Mouse (Mus musculus): ENCODE measurements at regions not wholly inside any gene's neighbourhood (a gene's known extent, or its start where the extent isn't known, plus 50 kb on each side); places are given as distances from the start of the nearest gene placed in this dataset.

DNA sequence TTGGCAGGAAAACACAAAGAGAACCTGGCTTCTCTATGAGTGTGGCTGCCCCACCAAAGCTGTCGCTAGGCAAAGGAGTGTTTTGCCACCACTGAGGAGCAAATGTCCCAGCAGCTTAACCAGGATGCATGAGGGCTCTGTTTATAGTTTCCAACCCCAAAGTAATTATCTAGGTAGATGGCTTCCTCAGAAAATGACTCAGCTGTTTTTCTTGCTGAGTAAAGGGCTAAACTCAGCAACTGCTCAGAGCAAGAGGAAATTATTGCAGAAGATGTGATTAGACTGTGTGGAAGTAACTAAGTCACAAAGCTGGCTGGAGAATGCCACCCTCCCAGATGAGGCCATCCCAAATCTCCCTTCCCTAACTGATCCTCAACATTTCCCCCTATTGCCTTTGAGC is 2211.2 kb upstream of the Gm7489 start:
- WGBS (ENCODE audit: insufficient replicate concordance), result 44% methylated on average over 1 of the region's 1 CpGs
- DNase-seq (no peak), ATAC-seq (no peak)
- Histone ChIP-seq H3K4me3 (ENCODE audit: low read depth, low read length) (no peak overlapping the region), H3K9me3 (ENCODE audit: low read length) (no peaks in the 10 kb centered on the region), H3K27me3 (ENCODE audit: insufficient read depth, low read length) (no peaks in the 10 kb centered on the region), H3K4me1 (ENCODE audit: insufficient read depth) (no peaks in the 10 kb centered on the region), H3K4me2 (ENCODE audit: low read depth, low read length) (no peak overlapping the region), H3K9ac (replicated peaks) (no peak overlapping the region), H3K27ac (ENCODE audit: low read depth) (no peak overlapping the region), H3K36me3 (replicated peaks; ENCODE audit: insufficient read depth, low read length) (no peaks in the 10 kb centered on the region)
- TF ChIP-seq EP300 (IDR thresholded peaks at IDR 0.05; ENCODE audit: low read depth) (no peak), CTCF (IDR thresholded peaks at IDR 0.05; ENCODE audit: low read depth) (no peak)

DNA sequence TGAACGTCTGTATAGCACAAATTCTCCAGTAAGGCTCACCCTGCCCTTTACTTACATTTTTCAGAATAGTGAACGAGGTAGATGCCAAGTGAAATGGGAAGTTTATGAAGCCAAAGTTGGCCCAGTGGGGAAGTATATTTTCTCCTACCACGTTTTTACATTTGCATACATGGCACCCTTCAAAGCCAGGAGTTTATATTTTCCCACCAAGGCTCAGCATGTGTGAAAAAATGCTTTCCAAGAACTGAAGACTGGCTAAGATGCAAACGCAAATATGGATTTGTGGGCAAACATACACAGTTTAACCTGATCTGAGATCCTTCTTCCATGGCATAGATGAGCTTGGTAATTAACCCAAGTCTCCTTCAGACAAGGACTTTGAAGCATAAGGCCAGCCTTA is 2209.4 kb upstream of the Gm7489 start:
- Histone ChIP-seq H3K9me3 (ENCODE audit: low read length) (no peaks in the 10 kb centered on the region), H3K27me3 (ENCODE audit: insufficient read depth, low read length) (no peaks in the 10 kb centered on the region), H3K36me3 (replicated peaks; ENCODE audit: insufficient read depth, low read length) (no peaks in the 10 kb centered on the region), H3K9ac (replicated peaks) (no peak overlapping the region), H3K27ac (ENCODE audit: low read depth) (no peak overlapping the region), H3K4me1 (ENCODE audit: insufficient read depth) (no peaks in the 10 kb centered on the region), H3K4me2 (ENCODE audit: low read depth, low read length) (no peak overlapping the region), H3K4me3 (ENCODE audit: low read depth, low read length) (no peak overlapping the region)
- ATAC-seq, result no peak
- WGBS (ENCODE audit: insufficient replicate concordance), result 46% methylated on average over 4 of the region's 4 CpGs
- DNase-seq, result no peak
- TF ChIP-seq EP300 (IDR thresholded peaks at IDR 0.05; ENCODE audit: low read depth), result no peak
- no peak for TF ChIP-seq CTCF (IDR thresholded peaks at IDR 0.05; ENCODE audit: low read depth)

DNA sequence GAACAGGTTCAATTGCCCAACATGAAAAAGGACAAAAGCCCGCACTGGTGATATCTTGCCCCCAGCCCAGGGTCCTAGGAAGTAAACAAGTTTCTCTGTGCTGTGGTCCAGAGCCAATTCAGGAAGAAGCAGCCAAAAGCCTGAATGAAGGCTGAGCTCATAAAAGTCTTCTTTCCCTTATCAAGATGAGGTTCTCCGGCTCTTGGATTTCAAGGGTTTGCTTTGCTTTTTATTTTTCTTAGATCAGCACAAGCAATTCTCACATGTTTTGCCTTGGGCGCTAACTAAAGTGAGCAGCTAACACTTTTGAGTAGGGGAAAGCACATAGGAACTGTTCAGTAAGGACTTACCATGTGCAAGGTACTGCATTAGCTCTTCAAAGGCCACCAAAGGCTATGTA is 2208.0 kb upstream of the Gm7489 start:
- no peaks in the 10 kb centered on the region for H3K4me1 ChIP-seq (ENCODE audit: insufficient read depth)
- H3K27ac ChIP-seq (ENCODE audit: low read depth), result no peak overlapping the region
- no peak for ATAC-seq
- no peak for DNase-seq
- H3K36me3 ChIP-seq (replicated peaks; ENCODE audit: insufficient read depth, low read length), result no peaks in the 10 kb centered on the region
- H3K4me3 ChIP-seq (ENCODE audit: low read depth, low read length), result no peak overlapping the region
- WGBS (ENCODE audit: insufficient replicate concordance), result 79% methylated on average over 3 of the region's 3 CpGs
- no peaks in the 10 kb centered on the region for H3K27me3 ChIP-seq (ENCODE audit: insufficient read depth, low read length)
- no peak overlapping the region for H3K9ac ChIP-seq (replicated peaks)
- no peak overlapping the region for H3K4me2 ChIP-seq (ENCODE audit: low read depth, low read length)
- TF ChIP-seq CTCF (IDR thresholded peaks at IDR 0.05; ENCODE audit: low read depth) (no peak), EP300 (IDR thresholded peaks at IDR 0.05; ENCODE audit: low read depth) (no peak)
- no peaks in the 10 kb centered on the region for H3K9me3 ChIP-seq (ENCODE audit: low read length)

DNA sequence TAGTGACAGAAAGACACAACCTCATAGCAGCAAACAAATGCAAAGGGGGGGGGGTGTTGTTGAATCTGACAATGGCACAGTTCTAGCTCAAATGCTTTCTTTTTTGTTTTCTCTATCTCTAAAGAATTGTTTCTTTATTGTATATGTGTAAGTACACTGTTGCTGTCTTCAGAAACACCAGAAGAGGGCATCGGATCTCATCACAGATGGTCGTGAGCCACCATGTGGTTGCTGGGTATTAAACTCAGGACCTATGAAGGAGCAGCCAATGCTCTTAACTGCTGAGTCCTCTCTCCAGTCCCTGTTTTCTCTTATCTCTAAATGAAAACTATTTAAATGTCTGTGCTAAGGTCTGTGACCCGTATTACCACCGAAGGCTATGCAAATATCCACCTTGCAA is 2207.4 kb upstream of the Gm7489 start:
- no peak overlapping the region for H3K4me3 ChIP-seq (ENCODE audit: low read depth, low read length)
- H3K4me2 ChIP-seq (ENCODE audit: low read depth, low read length), result no peak overlapping the region
- ATAC-seq, result no peak
- no peak for DNase-seq
- H3K36me3 ChIP-seq (replicated peaks; ENCODE audit: insufficient read depth, low read length), result no peaks in the 10 kb centered on the region
- no peaks in the 10 kb centered on the region for H3K4me1 ChIP-seq (ENCODE audit: insufficient read depth)
- WGBS (ENCODE audit: insufficient replicate concordance), result 63% methylated on average over 4 of the region's 4 CpGs
- no peak overlapping the region for H3K27ac ChIP-seq (ENCODE audit: low read depth)
- no peaks in the 10 kb centered on the region for H3K27me3 ChIP-seq (ENCODE audit: insufficient read depth, low read length)
- H3K9ac ChIP-seq (replicated peaks), result no peak overlapping the region
- H3K9me3 ChIP-seq (ENCODE audit: low read length), result no peaks in the 10 kb centered on the region
- no peak for TF ChIP-seq EP300 (IDR thresholded peaks at IDR 0.05; ENCODE audit: low read depth)
- peak; percentile 27; the same call in 1 of the 2 replicates for TF ChIP-seq CTCF (IDR thresholded peaks at IDR 0.05; ENCODE audit: low read depth)

DNA sequence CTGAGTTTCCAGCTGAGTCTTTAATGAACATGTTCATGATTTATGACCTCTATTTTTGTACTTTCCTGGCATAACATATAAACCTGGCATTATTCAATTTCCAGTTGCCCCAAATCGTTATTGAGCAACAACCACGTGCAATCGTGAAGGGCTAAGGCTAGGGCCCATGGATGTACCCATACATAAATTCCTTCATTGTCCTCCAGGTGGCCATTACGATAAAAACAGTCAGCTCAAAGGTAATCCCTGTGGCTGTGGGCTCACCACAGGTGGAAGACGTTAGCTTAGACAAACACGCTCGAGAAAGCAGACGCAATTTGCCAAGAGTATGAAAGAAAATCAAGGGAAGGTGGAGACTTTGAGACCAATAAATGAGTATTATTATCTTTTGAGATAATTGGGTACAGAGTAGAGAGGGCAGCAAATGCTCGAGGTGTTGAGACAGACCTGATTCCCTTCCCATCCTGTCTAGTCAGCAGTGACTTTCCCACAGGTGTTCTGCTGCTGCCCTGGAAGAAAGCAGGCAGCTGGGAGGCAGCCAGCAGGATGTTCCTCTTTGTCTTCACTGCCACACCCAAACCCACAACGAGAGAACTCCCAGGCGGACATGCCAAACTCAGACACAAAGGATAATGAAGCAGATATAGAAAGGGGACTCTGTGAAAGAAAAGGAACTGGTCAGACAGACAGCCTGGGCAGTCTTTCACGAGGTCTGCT is 2205.4 kb upstream of the Gm7489 start:
- no peaks in the 10 kb centered on the region for H3K36me3 ChIP-seq (replicated peaks; ENCODE audit: insufficient read depth, low read length)
- DNase-seq, result no peak
- no peak for ATAC-seq

DNA sequence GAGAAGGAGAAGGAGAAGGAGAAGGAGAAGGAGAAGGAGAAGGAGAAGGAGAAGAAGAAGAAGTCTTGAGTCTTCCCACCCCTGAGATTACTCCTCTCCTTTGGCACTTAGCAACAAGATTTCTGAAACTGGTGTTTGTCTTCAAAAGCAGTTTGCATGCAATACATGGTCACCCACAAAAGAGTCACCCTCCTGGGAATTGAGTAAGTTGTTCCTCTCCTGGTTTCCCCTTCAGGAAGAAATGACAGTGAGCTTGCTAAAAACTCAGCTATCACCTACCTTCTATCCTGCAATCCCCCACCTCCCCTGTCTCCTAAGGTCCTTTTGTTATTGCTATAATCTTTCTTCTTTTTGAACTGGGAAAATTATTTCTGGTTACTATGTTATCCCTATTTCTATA is 2204.2 kb upstream of the Gm7489 start:
- no peak overlapping the region for H3K4me3 ChIP-seq (ENCODE audit: low read depth, low read length)
- H3K9ac ChIP-seq (replicated peaks), result no peak overlapping the region
- ATAC-seq (no peak), DNase-seq (no peak)
- no peaks in the 10 kb centered on the region for H3K9me3 ChIP-seq (ENCODE audit: low read length)
- no peaks in the 10 kb centered on the region for H3K36me3 ChIP-seq (replicated peaks; ENCODE audit: insufficient read depth, low read length)
- TF ChIP-seq EP300 (IDR thresholded peaks at IDR 0.05; ENCODE audit: low read depth) (no peak), CTCF (IDR thresholded peaks at IDR 0.05; ENCODE audit: low read depth) (no peak)
- H3K4me2 ChIP-seq (ENCODE audit: low read depth, low read length), result no peak overlapping the region
- no peaks in the 10 kb centered on the region for H3K4me1 ChIP-seq (ENCODE audit: insufficient read depth)
- no peaks in the 10 kb centered on the region for H3K27me3 ChIP-seq (ENCODE audit: insufficient read depth, low read length)
- no peak overlapping the region for H3K27ac ChIP-seq (ENCODE audit: low read depth)

More for the DNA sequence above, 2205.4 kb upstream of the Gm7489 start:
- H3K27ac ChIP-seq (ENCODE audit: low read depth), result no peak overlapping the region
- no peaks in the 10 kb centered on the region for H3K27me3 ChIP-seq (ENCODE audit: insufficient read depth, low read length)
- H3K4me1 ChIP-seq (ENCODE audit: insufficient read depth), result no peaks in the 10 kb centered on the region
- H3K9me3 ChIP-seq (ENCODE audit: low read length), result no peaks in the 10 kb centered on the region
- H3K4me3 ChIP-seq (ENCODE audit: low read depth, low read length), result no peak overlapping the region
- H3K9ac ChIP-seq (replicated peaks), result no peak overlapping the region
- no peak overlapping the region for H3K4me2 ChIP-seq (ENCODE audit: low read depth, low read length)
- TF ChIP-seq EP300 (IDR thresholded peaks at IDR 0.05; ENCODE audit: low read depth) (no peak), CTCF (IDR thresholded peaks at IDR 0.05; ENCODE audit: low read depth) (no peak)
- WGBS (ENCODE audit: insufficient replicate concordance), result 49% methylated on average over 12 of the region's 12 CpGs

DNA sequence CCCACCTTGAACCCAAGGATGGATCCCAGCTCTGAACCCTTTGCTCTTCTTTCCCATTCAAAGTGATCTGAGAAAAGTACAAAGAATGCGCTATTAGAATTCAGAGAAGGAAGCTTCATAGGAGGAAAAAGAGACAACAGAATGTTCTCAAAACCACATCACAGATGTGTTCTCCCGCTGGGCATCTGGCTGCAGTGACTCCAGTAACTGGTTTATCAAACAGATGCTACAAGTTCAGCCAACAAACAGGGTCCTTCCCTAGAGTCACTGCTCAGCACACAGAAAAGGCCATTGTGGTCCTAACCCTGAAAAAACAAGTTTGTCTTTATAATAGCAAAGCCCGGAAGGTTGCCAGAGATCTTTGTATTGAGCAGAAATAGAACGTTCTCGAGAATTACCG is 2203.5 kb upstream of the Gm7489 start:
- Histone ChIP-seq H3K4me1 (ENCODE audit: insufficient read depth) (no peaks in the 10 kb centered on the region), H3K27ac (ENCODE audit: low read depth) (no peak overlapping the region), H3K9ac (replicated peaks) (no peak overlapping the region), H3K27me3 (ENCODE audit: insufficient read depth, low read length) (no peaks in the 10 kb centered on the region), H3K36me3 (replicated peaks; ENCODE audit: insufficient read depth, low read length) (no peaks in the 10 kb centered on the region), H3K4me2 (ENCODE audit: low read depth, low read length) (no peak overlapping the region), H3K4me3 (ENCODE audit: low read depth, low read length) (no peak overlapping the region), H3K9me3 (ENCODE audit: low read length) (no peaks in the 10 kb centered on the region)
- no peak for TF ChIP-seq EP300 (IDR thresholded peaks at IDR 0.05; ENCODE audit: low read depth)
- no peak for TF ChIP-seq CTCF (IDR thresholded peaks at IDR 0.05; ENCODE audit: low read depth)
- WGBS (ENCODE audit: insufficient replicate concordance), result 69% methylated on average over 6 of the region's 6 CpGs
- DNase-seq, result no peak
- no peak for ATAC-seq
